Mouse (Mus musculus): ENCODE measurements around the gene Myocd. TPM values are rescaled to one million over a fixed set of nuclear protein-coding genes. Genes with fewer than 3 reads are reported as not detected.

The Myocd gene
- polyA plus RNA-seq, 1 experiment from 2014 or later, result 67.1 TPM

DNA sequence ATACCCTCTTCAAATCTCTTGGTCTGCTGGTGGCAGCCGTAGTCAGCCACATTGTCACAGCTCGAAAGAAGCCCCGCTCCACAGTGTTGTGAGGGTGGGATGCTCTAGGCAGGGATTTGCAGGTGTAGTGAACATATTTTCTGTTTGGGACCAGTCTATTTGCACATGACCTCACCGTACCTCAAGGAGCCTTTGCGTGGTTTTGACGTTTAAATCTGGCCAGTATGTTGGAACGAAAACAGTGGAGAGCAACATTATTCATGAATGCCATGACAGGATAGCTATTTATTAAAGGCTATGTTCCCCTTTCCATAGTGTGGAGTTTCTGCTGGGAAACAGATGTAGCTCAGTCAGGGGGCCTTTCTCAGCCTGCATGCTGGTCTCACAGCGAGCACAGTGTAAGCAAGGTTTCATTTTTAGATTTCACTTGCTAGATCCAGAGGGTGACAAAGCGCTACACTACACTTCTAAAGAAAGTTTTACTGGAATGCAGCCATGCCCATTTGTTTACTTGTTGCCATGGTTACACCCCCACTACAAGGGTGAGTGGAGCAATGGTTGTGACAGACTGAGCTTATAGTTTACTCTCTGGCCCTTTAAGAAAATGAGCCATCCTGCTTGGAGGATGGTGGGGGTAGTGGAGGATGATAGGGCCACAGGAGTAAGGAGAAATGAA is 54.7 kb downstream of the Myocd start:
- 55% methylated on average over 9 of the region's 9 CpGs for WGBS
- no peaks in the 10 kb centered on the region for H3K27me3 ChIP-seq (replicated peaks)
- H3K9ac ChIP-seq, result 0 out of 2 replicates have a peak overlapping the region, but pooled peaks have one; percentile 38
- H3K4me2 ChIP-seq, result peak overlapping the region; percentile 12
- no peaks in the 10 kb centered on the region for H3K9me3 ChIP-seq
- peaks cover 69% of the 10 kb centered on the region for H3K4me1 ChIP-seq
- ATAC-seq (ENCODE audit: extremely low read depth, insufficient number of reproducible peaks, low FRiP score, low TSS enrichment), result 0 out of 2 replicates have a peak, but pooled peaks have one; percentile 37
- peak overlapping the region; percentile 69 for H3K27ac ChIP-seq (replicated peaks)
- H3K36me3 ChIP-seq, result peaks cover 80% of the 10 kb centered on the region
- H3K4me3 ChIP-seq, result no peak overlapping the region

DNA sequence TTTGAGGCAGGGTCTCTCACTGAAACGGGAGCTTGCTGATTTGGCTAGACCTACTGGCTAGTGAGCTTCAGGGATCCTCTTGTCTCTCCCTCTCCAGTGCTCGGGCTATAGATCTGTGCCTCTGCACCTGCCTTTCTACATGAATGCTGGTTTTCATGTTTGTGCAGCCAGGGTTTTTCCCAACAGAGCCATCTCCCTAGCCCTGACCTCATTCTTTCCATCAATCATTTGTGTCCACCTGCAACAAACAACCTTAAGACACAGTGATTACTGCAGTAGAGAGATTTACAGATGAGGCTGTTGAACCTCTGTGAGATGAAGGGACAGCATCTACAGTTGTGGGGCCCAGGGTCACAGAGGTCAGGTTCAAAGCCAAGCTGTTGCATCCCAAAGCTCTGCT is 56.0 kb downstream of the Myocd start:
- no peak overlapping the region for H3K4me3 ChIP-seq

DNA sequence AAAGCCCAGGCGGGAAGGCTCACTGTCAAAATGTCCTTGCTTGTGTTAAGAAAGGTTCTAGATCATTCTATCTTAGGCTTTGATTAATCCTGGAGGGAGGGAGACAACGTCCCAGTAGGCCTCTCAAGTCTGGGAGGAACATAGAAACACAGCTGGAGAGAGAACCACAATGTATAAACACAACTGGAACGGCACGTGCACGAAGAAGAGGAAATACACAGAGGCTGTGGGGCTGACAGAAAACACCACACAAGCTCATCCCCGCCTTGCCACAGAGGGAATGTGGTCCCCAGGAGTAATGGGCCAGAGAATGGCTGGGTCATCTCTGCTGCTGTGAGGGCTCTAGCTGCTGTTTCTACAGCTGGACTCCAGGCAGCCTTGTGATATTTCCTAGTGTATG is 58.1 kb downstream of the Myocd start:
- peak overlapping the region; percentile 92 for H3K27ac ChIP-seq (replicated peaks)
- ATAC-seq (ENCODE audit: extremely low read depth, insufficient number of reproducible peaks, low FRiP score, low TSS enrichment), result no peak
- H3K4me3 ChIP-seq, result no peak overlapping the region
- no peak overlapping the region for H3K9ac ChIP-seq
- no peak overlapping the region for H3K4me2 ChIP-seq
- H3K27me3 ChIP-seq (replicated peaks), result no peaks in the 10 kb centered on the region
- H3K4me1 ChIP-seq, result peaks cover 95% of the 10 kb centered on the region
- H3K36me3 ChIP-seq, result peaks cover 46% of the 10 kb centered on the region
- no peaks in the 10 kb centered on the region for H3K9me3 ChIP-seq
- WGBS, result 70% methylated on average over 6 of the region's 6 CpGs

More for the DNA sequence above, 56.0 kb downstream of the Myocd start:
- 80% methylated on average over 2 of the region's 2 CpGs for WGBS
- H3K9me3 ChIP-seq, result no peaks in the 10 kb centered on the region
- H3K27me3 ChIP-seq (replicated peaks), result no peaks in the 10 kb centered on the region
- ATAC-seq (ENCODE audit: extremely low read depth, insufficient number of reproducible peaks, low FRiP score, low TSS enrichment), result no peak
- peaks cover 67% of the 10 kb centered on the region for H3K36me3 ChIP-seq
- H3K9ac ChIP-seq, result no peak overlapping the region
- H3K4me2 ChIP-seq, result no peak overlapping the region
- peak overlapping the region; percentile 3; the same call in 1 of the 2 replicates for H3K27ac ChIP-seq (replicated peaks)
- peaks cover 80% of the 10 kb centered on the region for H3K4me1 ChIP-seq

DNA sequence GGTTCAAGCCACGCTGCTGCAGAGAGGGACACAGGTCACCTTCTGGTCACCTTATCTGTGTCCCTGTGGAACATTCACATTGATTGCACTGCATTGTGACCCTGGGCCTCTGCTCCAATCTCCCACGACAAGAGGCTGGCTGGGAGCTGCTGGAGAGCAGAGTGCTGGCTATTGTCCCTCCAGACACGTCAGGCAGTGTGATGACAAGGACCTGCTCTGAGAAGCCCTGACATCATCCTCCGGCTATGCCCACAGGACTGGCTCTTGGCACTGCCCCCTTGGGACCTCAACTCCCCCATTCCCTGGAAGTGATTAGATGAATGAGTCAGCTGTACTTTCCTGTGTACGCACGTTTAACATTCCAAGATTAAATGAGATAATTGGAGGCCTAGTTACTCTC is 60.3 kb downstream of the Myocd start:
- peak overlapping the region; percentile 92 for H3K27ac ChIP-seq (replicated peaks)
- peak; percentile 86 for ATAC-seq (ENCODE audit: extremely low read depth, insufficient number of reproducible peaks, low FRiP score, low TSS enrichment)
- H3K4me1 ChIP-seq, result peaks cover 97% of the 10 kb centered on the region
- H3K4me2 ChIP-seq, result no peak overlapping the region
- no peak overlapping the region for H3K9ac ChIP-seq
- H3K4me3 ChIP-seq, result no peak overlapping the region
- no peaks in the 10 kb centered on the region for H3K27me3 ChIP-seq (replicated peaks)
- no peaks in the 10 kb centered on the region for H3K9me3 ChIP-seq
- 4% methylated on average over 6 of the region's 6 CpGs for WGBS
- H3K36me3 ChIP-seq, result peaks cover 36% of the 10 kb centered on the region

DNA sequence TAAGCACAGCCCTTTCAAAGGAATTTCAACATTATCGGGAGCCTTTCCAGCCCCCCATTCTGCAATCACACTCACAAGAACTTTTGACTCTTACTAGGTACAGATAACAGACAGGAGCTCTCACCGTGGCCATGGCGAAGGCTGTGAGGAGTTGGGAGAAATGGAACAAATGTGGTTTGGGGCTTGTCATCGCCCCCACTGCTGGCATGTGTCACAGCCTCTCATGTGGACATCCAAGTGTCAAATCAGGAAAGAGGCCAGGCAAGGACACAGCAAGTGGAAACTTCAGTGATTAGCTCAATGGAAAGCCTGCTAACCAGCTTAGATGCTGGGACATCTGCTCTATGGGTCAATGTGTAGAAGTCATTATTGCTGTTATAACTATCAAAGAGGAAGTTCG is 64.5 kb downstream of the Myocd start:
- WGBS, result 15% methylated on average over 5 of the region's 5 CpGs
- Histone ChIP-seq H3K27me3 (replicated peaks) (no peaks in the 10 kb centered on the region), H3K4me2 (peak overlapping the region; percentile 44), H3K9me3 (no peaks in the 10 kb centered on the region), H3K9ac (no peak overlapping the region; the same call in 1 of the 2 replicates), H3K36me3 (peaks cover 36% of the 10 kb centered on the region), H3K27ac (replicated peaks) (peak overlapping the region; percentile 87), H3K4me1 (peaks cover 91% of the 10 kb centered on the region), H3K4me3 (no peak overlapping the region)
- ATAC-seq (ENCODE audit: extremely low read depth, insufficient number of reproducible peaks, low FRiP score, low TSS enrichment), result peak; percentile 22; the same call in 1 of the 2 replicates

DNA sequence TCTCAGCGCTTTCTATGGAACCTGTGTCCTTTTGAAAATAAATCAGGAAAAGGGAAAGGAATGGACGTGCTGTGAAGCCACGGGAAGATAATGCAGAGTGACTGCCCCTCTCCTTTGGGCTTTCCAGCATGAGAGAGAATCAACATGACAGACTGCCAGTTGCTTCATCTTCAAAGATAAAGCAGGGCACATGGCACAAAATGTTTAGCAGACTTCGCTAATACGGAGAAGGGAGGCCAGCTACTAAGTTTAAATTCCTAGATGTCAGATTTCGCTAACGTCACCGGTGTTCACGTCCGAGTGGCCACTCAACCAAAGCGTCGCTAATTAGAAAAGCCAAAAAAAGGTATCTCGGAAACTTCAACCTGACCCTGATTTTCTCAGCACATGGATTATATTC is 65.1 kb downstream of the Myocd start:
- H3K4me2 ChIP-seq, result peak overlapping the region; percentile 44
- H3K4me1 ChIP-seq, result peaks cover 85% of the 10 kb centered on the region
- ATAC-seq (ENCODE audit: extremely low read depth, insufficient number of reproducible peaks, low FRiP score, low TSS enrichment), result no peak
- no peaks in the 10 kb centered on the region for H3K27me3 ChIP-seq (replicated peaks)
- H3K9ac ChIP-seq, result peak overlapping the region; percentile 62
- H3K4me3 ChIP-seq, result no peak overlapping the region
- WGBS, result 23% methylated on average over 13 of the region's 13 CpGs
- peak overlapping the region; percentile 87 for H3K27ac ChIP-seq (replicated peaks)
- no peaks in the 10 kb centered on the region for H3K9me3 ChIP-seq
- peaks cover 41% of the 10 kb centered on the region for H3K36me3 ChIP-seq

DNA sequence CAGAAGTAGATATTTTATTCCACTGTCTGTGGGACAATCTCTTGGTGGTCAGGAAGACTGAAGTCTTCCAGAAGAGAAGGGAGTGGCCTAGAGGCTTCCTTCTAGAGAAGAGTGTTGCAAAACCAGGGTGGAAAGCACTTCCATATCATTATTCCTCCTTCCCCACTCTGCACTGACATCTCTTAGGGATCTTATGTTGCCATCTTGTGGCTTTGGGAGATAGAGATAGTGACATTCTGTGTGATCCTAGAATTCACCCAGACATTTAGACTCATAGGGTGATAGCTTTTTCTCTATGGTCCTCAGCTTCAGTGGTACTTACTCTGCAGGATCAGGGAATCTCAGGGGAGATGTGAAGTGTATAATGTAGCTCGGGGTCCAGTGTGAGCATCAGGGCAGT is 66.8 kb downstream of the Myocd start:
- Histone ChIP-seq H3K36me3 (peaks cover 57% of the 10 kb centered on the region), H3K4me2 (no peak overlapping the region), H3K9ac (no peak overlapping the region), H3K27me3 (replicated peaks) (no peaks in the 10 kb centered on the region), H3K27ac (replicated peaks) (peak overlapping the region; percentile 39; the same call in 1 of the 2 replicates), H3K9me3 (no peaks in the 10 kb centered on the region), H3K4me1 (peaks cover 68% of the 10 kb centered on the region), H3K4me3 (no peak overlapping the region)
- 91% methylated on average over 1 of the region's 1 CpGs for WGBS
- no peak for ATAC-seq (ENCODE audit: extremely low read depth, insufficient number of reproducible peaks, low FRiP score, low TSS enrichment)

DNA sequence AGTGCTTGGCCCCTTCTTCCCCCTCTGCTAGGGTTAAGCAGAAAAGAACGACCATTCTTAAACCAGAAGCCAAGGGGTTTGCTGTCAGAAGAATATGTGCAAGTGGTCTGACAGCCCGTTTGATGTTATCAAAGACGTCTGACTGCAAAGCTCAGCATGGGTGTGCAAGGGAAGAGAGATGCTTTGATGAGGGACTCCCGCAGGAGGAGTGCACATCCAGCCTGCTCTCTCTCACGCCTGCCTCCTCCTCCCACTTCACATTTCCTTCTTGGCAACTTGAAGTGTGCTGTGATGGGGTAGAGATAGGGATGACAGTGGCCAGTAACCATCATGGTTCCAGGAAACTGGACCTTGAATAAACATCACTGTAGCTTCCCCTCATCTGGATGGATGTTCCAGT is 67.6 kb downstream of the Myocd start:
- ATAC-seq (ENCODE audit: extremely low read depth, insufficient number of reproducible peaks, low FRiP score, low TSS enrichment), result no peak
- Histone ChIP-seq H3K27me3 (replicated peaks) (no peaks in the 10 kb centered on the region), H3K36me3 (peaks cover 63% of the 10 kb centered on the region), H3K4me3 (no peak overlapping the region), H3K4me1 (peaks cover 65% of the 10 kb centered on the region), H3K9ac (peak overlapping the region; percentile 42), H3K4me2 (no peak overlapping the region), H3K27ac (replicated peaks) (peak overlapping the region; percentile 51), H3K9me3 (no peaks in the 10 kb centered on the region)
- WGBS, result 9% methylated on average over 5 of the region's 5 CpGs

DNA sequence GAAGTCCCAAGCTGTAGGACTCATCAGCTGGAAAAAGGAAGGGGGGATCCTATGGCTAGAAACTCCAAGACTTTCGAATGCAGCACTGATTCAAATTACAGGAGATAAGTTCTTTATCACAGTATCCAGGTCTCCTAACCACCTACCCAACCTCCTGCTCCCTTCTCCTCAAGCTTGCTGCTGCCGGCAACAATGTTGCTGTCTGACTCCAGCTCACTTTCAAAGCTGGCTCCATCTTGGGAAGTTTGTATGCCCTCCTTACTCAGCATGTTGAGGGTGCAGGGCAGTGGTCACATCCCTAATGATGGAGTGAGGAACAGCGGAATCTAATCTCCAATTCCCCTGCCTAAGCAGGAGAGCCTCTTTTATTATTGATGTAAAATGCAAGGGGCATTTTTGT is 71.8 kb downstream of the Myocd start:
- Histone ChIP-seq H3K9me3 (no peaks in the 10 kb centered on the region), H3K4me1 (peaks cover 23% of the 10 kb centered on the region), H3K4me3 (no peak overlapping the region), H3K27ac (replicated peaks) (peak overlapping the region; percentile 25; the same call in 1 of the 2 replicates), H3K27me3 (replicated peaks) (no peaks in the 10 kb centered on the region), H3K9ac (no peak overlapping the region), H3K4me2 (no peak overlapping the region), H3K36me3 (peaks cover 86% of the 10 kb centered on the region)
- WGBS, result 70% methylated on average over 3 of the region's 3 CpGs
- no peak for ATAC-seq (ENCODE audit: extremely low read depth, insufficient number of reproducible peaks, low FRiP score, low TSS enrichment)

DNA sequence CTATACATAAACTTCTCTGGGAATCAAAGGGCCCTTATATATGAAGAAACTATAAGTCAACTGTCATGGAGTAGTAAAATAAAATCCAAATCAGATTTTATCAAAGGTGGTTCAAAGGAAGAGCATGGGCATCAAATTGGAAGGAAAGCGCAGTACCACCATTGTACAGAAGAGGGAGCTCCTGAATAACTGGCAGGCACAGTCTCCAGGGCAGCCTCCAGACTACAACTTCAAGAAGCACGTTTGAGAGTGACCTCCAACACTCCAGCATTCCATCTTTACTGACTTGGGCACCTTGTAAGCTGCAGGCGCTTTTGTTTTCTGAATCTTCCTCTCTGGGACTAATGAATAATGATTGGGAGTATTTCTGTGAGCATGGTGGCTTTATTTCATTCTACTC is 72.5 kb downstream of the Myocd start:
- 0 out of 2 replicates have a peak overlapping the region, but pooled peaks have one; percentile 9 for H3K9ac ChIP-seq
- no peak overlapping the region for H3K4me3 ChIP-seq
- 0 out of 2 replicates have a peak overlapping the region, but pooled peaks have one; percentile 25 for H3K27ac ChIP-seq (replicated peaks)
- peaks cover 90% of the 10 kb centered on the region for H3K36me3 ChIP-seq
- no peak overlapping the region for H3K4me2 ChIP-seq
- peaks cover 18% of the 10 kb centered on the region for H3K4me1 ChIP-seq
- H3K9me3 ChIP-seq, result no peaks in the 10 kb centered on the region
- no peaks in the 10 kb centered on the region for H3K27me3 ChIP-seq (replicated peaks)
- no peak for ATAC-seq (ENCODE audit: extremely low read depth, insufficient number of reproducible peaks, low FRiP score, low TSS enrichment)
- WGBS, result 8% methylated on average over 3 of the region's 3 CpGs

DNA sequence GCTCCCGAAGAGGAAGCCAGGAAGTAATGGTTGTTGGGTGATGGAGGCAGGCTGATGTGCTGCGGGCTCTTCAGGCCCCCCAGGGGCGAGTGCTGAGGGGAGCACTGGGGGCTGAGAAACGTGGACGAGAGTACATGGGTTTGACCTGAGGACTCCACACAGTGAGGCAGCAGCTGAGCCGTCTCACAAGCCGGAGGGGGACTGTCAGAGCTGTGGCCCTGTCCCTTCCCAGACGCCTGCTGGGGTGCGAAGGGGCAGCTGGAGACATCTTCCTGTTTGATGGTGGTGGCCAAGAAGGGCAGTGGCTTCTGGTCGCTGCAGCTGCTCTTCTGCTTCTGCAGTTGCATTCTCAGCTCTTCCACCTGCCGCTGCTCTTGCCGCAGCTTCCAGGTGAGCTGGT is 82.8 kb downstream of the Myocd start:
- peaks cover 84% of the 10 kb centered on the region for H3K36me3 ChIP-seq
- no peak overlapping the region for H3K9ac ChIP-seq
- no peak for ATAC-seq (ENCODE audit: extremely low read depth, insufficient number of reproducible peaks, low FRiP score, low TSS enrichment)
- no peaks in the 10 kb centered on the region for H3K9me3 ChIP-seq
- 70% methylated on average over 12 of the region's 12 CpGs for WGBS
- H3K4me1 ChIP-seq, result peaks cover 20% of the 10 kb centered on the region
- H3K4me3 ChIP-seq, result no peak overlapping the region
- H3K4me2 ChIP-seq, result no peak overlapping the region
- no peaks in the 10 kb centered on the region for H3K27me3 ChIP-seq (replicated peaks)
- no peak overlapping the region for H3K27ac ChIP-seq (replicated peaks)

DNA sequence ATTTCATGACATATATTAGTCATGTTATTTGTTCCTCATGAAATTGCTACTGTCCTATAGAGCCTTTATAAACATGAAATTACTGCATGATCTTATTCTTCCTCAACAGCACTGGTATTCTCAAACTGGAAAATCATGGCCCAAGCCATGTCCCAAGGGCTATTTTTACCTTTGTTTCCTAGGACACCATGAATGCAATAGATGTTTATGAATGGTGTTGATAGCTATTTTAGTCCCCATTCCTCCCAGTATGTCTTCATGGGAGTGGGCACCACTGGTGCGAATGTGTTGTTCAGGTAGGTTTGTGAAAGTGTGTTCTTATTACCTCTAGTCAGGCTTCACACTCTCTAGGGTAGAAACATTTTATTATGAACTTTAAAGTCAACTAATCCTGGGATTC is 84.7 kb downstream of the Myocd start:
- H3K27me3 ChIP-seq (replicated peaks), result no peaks in the 10 kb centered on the region
- H3K4me1 ChIP-seq, result peaks cover 20% of the 10 kb centered on the region
- peak overlapping the region; percentile 37 for H3K27ac ChIP-seq (replicated peaks)
- no peak overlapping the region for H3K9ac ChIP-seq
- ATAC-seq (ENCODE audit: extremely low read depth, insufficient number of reproducible peaks, low FRiP score, low TSS enrichment), result no peak
- no peaks in the 10 kb centered on the region for H3K9me3 ChIP-seq
- 53% methylated on average over 1 of the region's 1 CpGs for WGBS
- peaks cover 91% of the 10 kb centered on the region for H3K36me3 ChIP-seq
- peak overlapping the region; percentile 0; the same call in 1 of the 2 replicates for H3K4me2 ChIP-seq
- no peak overlapping the region for H3K4me3 ChIP-seq
